Mouse (Mus musculus) left cerebral cortex, postnatal 25 days (tissue): Measurements from ENCODE around the gene Slc9a6. TPM values are rescaled to one million over a fixed set of nuclear protein-coding genes. Genes with fewer than 3 reads are reported as not detected.

Source experiments
- DNase-seq, 2 experiments: peaks; one replicate each; pipeline ENCODE4 v3.0.0; 2022; ENCODE audit warnings: low spot score in 2 of 2, mixed read lengths in 1 of 2
- intact Hi-C: fragments of 180-260 bp; cut with DNase I; formaldehyde crosslinking; loops from one replicate; pipeline ENCODE4 v1.15.1; 2025
- microRNA-seq, 2 experiments: library from miRNA; unstranded; fragments of <30 nt; microRNA quantifications; one replicate each; pipeline ENCODE4 v1.2.0; 2022
- total RNA-seq, 2 experiments: library from RNA; stranded (reverse); gene quantifications; 2 replicates each; pipeline ENCODE4 v1.2.3; 2021

Gene Slc9a6
- total RNA-seq, 2 experiments from 2014 or later = 90.7 to 92.3 TPM

- intact Hi-C loops = no loop called here
- no peak for DNase-seq
These were observed 101.0 kb downstream of the Slc9a6 start for GRCm38 (mm10) chrX:56710522-56710921.

GRCm38 (mm10) chrX:56712666-56713065 lies 103.1 kb downstream of the Slc9a6 start:
- no peak for DNase-seq
- intact Hi-C loops = no loop called here

Small RNAs within 50 kb of the gene (microRNA-seq; reads per million reads assigned to microRNA genes)
- 0 to 0.67 reads per million in 2 experiments for gene Mir5116

Other genes starting within 250 kb of the Slc9a6 start
- gene Smim10l2a, start 235.2 kb upstream of the Slc9a6 start, total RNA-seq = 10 to 100 TPM; 21.2 to 27.9 TPM
- not detected for gene Gm2174, start 161.8 kb upstream of the Slc9a6 start, total RNA-seq
- 10 to 100 TPM; 27.6 to 30.0 TPM for gene Ints6l, start 154.9 kb upstream of the Slc9a6 start, total RNA-seq
- not detected for gene Gm10477, start 85.0 kb upstream of the Slc9a6 start, total RNA-seq
- gene Gm648, start 60.2 kb upstream of the Slc9a6 start, total RNA-seq = not detected
- 10 to 100 TPM; 29.0 TPM for gene Mmgt1, start 11.7 kb upstream of the Slc9a6 start, total RNA-seq
- gene Fhl1, start 122.0 kb downstream of the Slc9a6 start, total RNA-seq = 10 to 100 TPM; 98.4 to 99.2 TPM
- gene Map7d3, start 212.6 kb downstream of the Slc9a6 start, total RNA-seq = under 1 TPM in 1 of 2 experiments, not detected in 1; 0.23 TPM